Mouse (Mus musculus) liver, adult 2 months (tissue): ENCODE data around the gene Clptm1. TPM values are rescaled to one million over a fixed set of nuclear protein-coding genes. Genes with fewer than 3 reads are reported as not detected.

Experiments
- DNase-seq: peaks from one replicate; pipeline ENCODE4 v3.0.0-alpha.2; 2011; ENCODE audit warnings: low read depth, low spot score; ENCODE audit errors: extremely low read depth
- H3K27ac ChIP-seq: fragments of 200-500 bp; replicated peaks from 2 replicates; pipeline ENCODE4 v1.5.1; 2012; ENCODE audit warnings: low read depth, mild to moderate bottlenecking, control low read depth, inconsistent platforms, low read length; ENCODE audit not compliant: insufficient read depth
- H3K27me3 ChIP-seq: fragments of 200-500 bp; 2 replicates; pipeline ENCODE4 v1.6.1; 2012; ENCODE audit warnings: mild to moderate bottlenecking, moderate library complexity, low read length, inconsistent platforms; ENCODE audit not compliant: control insufficient read depth, insufficient read depth
- H3K36me3 ChIP-seq: fragments of 200-500 bp; 2 replicates; pipeline ENCODE4 v1.6.1; 2012; ENCODE audit warnings: low read length, inconsistent platforms; ENCODE audit not compliant: control insufficient read depth, insufficient read depth
- H3K4me1 ChIP-seq: fragments of 200-500 bp; 2 replicates; pipeline ENCODE4 v1.6.1; 2011; ENCODE audit warnings: low read length; ENCODE audit not compliant: control insufficient read depth, insufficient read depth
- H3K4me3 ChIP-seq: fragments of 200-500 bp; 2 replicates; pipeline ENCODE4 v1.5.1; 2011; ENCODE audit warnings: low read depth, mild to moderate bottlenecking, control low read depth, low read length, moderate library complexity; ENCODE audit not compliant: insufficient read depth
- H3K79me2 ChIP-seq: fragments of 200-500 bp; 2 replicates; pipeline ENCODE4 v1.6.1; 2012; ENCODE audit warnings: inconsistent platforms, mild to moderate bottlenecking, low read length, moderate library complexity; ENCODE audit not compliant: control insufficient read depth, insufficient read depth
- H3K9ac ChIP-seq: fragments of 200-500 bp; 2 replicates; pipeline ENCODE4 v1.6.1; 2012; ENCODE audit warnings: low read depth, mild to moderate bottlenecking, control low read depth, inconsistent platforms, low read length
- CTCF ChIP-seq: fragments of 200-500 bp; IDR thresholded peaks from 2 replicates; pipeline ENCODE4 v1.5.1; 2011; ENCODE audit warnings: low read depth, low read length, control low read depth
- POLR2A ChIP-seq: fragments of 200-500 bp; IDR thresholded peaks from 2 replicates; pipeline ENCODE4 v1.6.1; 2011; ENCODE audit warnings: low read length, control low read depth; ENCODE audit not compliant: insufficient read depth; ENCODE audit errors: extremely low read depth
- WGBS: fragments of 180-500 bp; shearing (Covaris S2); methylation state at CpG from one replicate; pipeline ENCODE4 v1.1.7; 2018; 5-methylcytosine and 5-hydroxymethylcytosine counted together
- polyA plus RNA-seq: library from polyadenylated mRNA; depleted of rRNA; stranded (reverse); fragments of >200 nt; gene quantifications from 2 replicates; pipeline ENCODE4 v1.2.3, GENCODE M21; 2012
- total RNA-seq: library from RNA; depleted of rRNA; stranded (reverse); fragments of >200 nt; gene quantifications from 2 replicates; pipeline ENCODE4 v1.2.3, GENCODE M21; 2014

The Clptm1 gene
- total and polyA plus RNA-seq, 2 experiments = 49.8 to 79.9 TPM

DNA sequence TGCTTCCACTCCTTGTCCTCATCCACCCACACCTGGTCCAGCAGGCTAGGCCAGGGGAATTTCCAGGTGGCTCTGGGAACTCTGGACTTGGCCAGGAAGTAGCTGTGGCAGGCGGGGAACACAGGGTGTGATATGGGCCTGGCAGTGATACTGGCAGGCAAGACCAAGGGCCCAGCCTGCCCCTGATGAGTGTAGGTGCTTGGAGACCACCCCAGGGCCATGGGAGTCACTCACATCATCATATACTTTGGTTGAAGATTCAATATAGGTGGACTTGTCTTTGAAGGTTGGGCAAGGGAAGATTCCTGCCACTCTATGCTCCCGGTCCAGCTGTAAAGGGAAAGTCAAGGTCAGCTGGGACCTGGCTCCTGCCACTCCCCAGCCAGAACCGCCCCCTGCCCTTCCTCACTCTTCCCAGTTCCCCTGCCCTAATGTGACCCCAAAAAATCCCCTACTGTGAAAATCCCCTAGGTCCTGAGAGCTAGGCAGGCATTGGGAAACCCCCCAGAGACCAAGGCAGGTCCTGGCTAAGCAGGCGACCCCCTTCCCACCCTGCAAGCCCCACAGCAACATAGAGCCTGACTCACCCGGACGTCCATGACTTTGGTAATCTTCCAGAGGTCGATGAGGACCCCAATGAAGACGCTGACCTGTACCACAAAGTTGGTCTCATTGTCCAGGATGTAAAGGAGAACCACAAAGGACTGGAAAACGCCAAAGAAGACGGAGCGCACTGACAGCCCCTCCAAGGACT, 29.6 kb downstream of the Clptm1 start:
- Histone ChIP-seq H3K79me2 (no peaks in the 10 kb centered on the region), H3K4me3 (no peak overlapping the region), H3K4me1 (no peaks in the 10 kb centered on the region), H3K9ac (no peak overlapping the region), H3K27me3 (no peaks in the 10 kb centered on the region), H3K36me3 (peaks cover 5% of the 10 kb centered on the region), H3K27ac (no peak overlapping the region)
- DNase-seq = no peak
- TF ChIP-seq POLR2A = no peak
- no peak for TF ChIP-seq CTCF
- 78% methylated on average over 11 of the region's 11 CpGs for WGBS

DNA sequence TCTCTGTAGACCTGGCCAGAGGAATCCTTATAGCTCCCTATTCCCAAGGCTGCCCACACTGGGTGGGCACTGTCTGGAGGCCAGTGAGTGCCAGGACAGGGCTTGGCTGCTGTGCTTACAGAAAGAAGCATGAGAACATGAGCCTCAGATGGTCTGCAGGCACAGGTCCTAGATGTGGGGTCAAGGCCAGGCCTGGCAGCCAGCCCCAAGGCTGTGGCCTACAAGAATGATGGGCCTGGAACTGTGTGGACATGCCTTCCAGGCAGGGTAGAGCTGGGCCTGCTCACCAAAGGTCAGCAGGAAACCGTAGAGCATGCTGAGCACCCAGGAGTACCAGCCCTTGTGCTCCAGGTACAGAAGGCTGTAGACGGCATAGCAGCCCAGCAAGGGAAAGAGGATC, 30.2 kb downstream of the Clptm1 start:
- no peak overlapping the region for H3K27ac ChIP-seq
- H3K4me3 ChIP-seq = no peak overlapping the region
- H3K27me3 ChIP-seq = no peaks in the 10 kb centered on the region
- no peak for DNase-seq
- H3K36me3 ChIP-seq = peaks cover 5% of the 10 kb centered on the region
- H3K4me1 ChIP-seq = no peaks in the 10 kb centered on the region
- TF ChIP-seq POLR2A (no peak), CTCF (no peak)
- no peaks in the 10 kb centered on the region for H3K79me2 ChIP-seq
- no peak overlapping the region for H3K9ac ChIP-seq
- WGBS = 84% methylated on average over 2 of the region's 2 CpGs

DNA sequence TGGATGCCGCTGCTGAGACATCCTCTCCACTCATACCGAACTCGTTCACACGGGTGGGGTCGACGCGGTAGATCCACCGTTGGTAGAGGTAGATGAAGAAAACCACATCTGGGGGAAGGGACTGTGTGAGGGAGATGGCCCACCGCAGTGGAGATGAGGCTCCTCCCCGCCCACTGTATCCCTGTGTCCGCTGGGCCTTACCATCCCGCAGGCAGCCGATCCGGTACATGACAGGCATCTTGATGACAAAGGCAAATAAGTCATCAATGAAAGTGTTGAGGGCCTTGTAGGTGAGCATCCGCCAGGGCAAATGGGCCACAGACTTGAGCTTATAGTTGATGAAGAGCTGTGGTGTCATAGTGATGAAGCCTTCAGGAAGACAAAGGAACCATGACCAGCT, 31.0 kb downstream of the Clptm1 start:
- peaks cover 5% of the 10 kb centered on the region for H3K36me3 ChIP-seq
- whole genome bisulfite sequencing = 95% methylated on average over 15 of the region's 15 CpGs

DNA sequence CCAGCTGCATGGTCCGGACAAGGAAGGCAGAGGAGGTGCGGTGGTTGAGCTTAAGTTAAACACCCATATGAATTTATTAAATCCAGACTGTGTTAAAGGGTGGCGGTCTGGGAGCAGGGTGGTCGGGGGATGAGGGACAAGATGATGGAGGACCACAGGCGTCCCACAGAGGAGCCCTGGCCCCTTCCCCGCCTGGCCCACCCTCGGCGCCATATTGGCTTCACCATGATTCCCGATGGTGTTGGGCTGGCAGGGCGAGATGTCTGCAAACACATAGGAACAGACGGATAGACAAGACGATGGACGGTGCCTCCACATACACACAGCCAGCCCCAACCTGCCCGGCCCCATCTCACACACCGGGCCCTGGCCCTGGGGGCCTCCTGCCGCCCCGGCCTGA, 31.6 kb downstream of the Clptm1 start:
- no peak for TF ChIP-seq CTCF
- no peak for TF ChIP-seq POLR2A
- Histone ChIP-seq H3K36me3 (peaks cover 5% of the 10 kb centered on the region), H3K79me2 (no peaks in the 10 kb centered on the region), H3K27me3 (no peaks in the 10 kb centered on the region), H3K4me1 (no peaks in the 10 kb centered on the region), H3K4me3 (no peak overlapping the region), H3K27ac (no peak overlapping the region), H3K9ac (no peak overlapping the region)
- WGBS = 96% methylated on average over 17 of the region's 17 CpGs
- DNase-seq = no peak

More for the DNA sequence above, 31.0 kb downstream of the Clptm1 start:
- Histone ChIP-seq H3K27ac (no peak overlapping the region), H3K79me2 (no peaks in the 10 kb centered on the region), H3K9ac (no peak overlapping the region), H3K4me3 (no peak overlapping the region), H3K4me1 (no peaks in the 10 kb centered on the region), H3K27me3 (no peaks in the 10 kb centered on the region)
- TF ChIP-seq CTCF = no peak
- no peak for DNase-seq

DNA sequence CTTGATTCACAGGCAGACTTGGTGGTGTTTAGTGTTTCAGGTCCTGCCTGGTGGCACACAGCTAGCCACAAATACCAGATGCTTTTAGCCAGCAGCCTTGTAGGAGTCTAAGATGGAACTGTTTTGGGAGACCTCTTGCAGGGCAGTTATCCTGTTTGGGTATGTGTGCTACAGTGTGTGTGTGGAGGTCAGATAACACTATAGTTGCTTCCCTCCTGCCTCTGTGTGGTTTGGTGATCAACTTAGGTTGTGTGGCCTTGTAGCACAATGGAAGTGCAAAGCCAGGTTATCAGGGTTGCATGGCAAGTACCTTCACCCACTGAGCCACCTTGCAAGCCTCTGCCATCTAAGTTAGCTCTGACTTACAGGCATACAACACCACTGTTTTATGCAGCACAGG, 32.1 kb downstream of the Clptm1 start:
- no peak overlapping the region for H3K4me3 ChIP-seq
- no peak overlapping the region for H3K27ac ChIP-seq
- TF ChIP-seq CTCF (no peak), POLR2A (no peak)
- no peaks in the 10 kb centered on the region for H3K4me1 ChIP-seq
- H3K79me2 ChIP-seq = no peaks in the 10 kb centered on the region
- H3K36me3 ChIP-seq = peaks cover 5% of the 10 kb centered on the region
- H3K9ac ChIP-seq = no peak overlapping the region
- H3K27me3 ChIP-seq = no peaks in the 10 kb centered on the region
- no peak for DNase-seq

DNA sequence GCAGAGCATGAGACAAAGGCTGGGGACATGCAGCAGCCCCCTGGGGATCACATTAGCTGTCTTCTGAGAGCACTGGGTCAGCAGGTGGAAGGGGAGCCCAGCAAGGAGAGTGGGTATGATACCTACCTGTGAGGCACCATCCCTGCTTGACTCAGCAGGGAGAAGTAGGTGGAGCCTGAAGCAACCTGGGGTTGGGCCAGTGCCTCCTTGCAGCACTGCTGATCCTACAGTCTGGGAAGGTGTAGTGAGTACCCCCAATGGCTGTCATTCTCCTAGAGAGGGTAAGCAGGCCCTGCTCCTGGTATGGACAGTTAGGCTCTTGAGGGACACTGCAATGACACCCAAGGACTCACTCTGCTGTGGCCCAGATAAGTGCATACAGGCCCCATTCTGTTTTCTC, 32.6 kb downstream of the Clptm1 start:
- Histone ChIP-seq H3K79me2 (no peaks in the 10 kb centered on the region), H3K36me3 (peaks cover 5% of the 10 kb centered on the region), H3K27me3 (no peaks in the 10 kb centered on the region), H3K4me3 (no peak overlapping the region), H3K4me1 (no peaks in the 10 kb centered on the region), H3K9ac (no peak overlapping the region), H3K27ac (no peak overlapping the region)
- TF ChIP-seq POLR2A = no peak
- TF ChIP-seq CTCF = no peak
- DNase-seq = no peak
